Mouse (Mus musculus) small intestine, adult 2 months (tissue): ENCODE data around the gene Scamp4. TPM values are rescaled to one million over a fixed set of nuclear protein-coding genes. Genes with fewer than 3 reads are reported as not detected.

Experiments
- H3K27ac ChIP-seq: fragments of 200-500 bp; 2 replicates; pipeline ENCODE4 v1.5.1; 2012; ENCODE audit warnings: low read depth, low read length, control low read depth, inconsistent platforms; ENCODE audit not compliant: insufficient read depth
- H3K27me3 ChIP-seq: fragments of 200-500 bp; 2 replicates; pipeline ENCODE4 v1.6.1; 2012; ENCODE audit warnings: mild to moderate bottlenecking, moderate library complexity, low read length, inconsistent platforms; ENCODE audit not compliant: control insufficient read depth, insufficient read depth
- H3K36me3 ChIP-seq: fragments of 200-500 bp; 2 replicates; pipeline ENCODE4 v1.6.1; 2012; ENCODE audit warnings: mild to moderate bottlenecking, low read length, control low read depth, inconsistent platforms; ENCODE audit not compliant: control insufficient read depth, insufficient read depth
- H3K4me1 ChIP-seq: fragments of 200-500 bp; 2 replicates; pipeline ENCODE4 v1.6.1; 2012; ENCODE audit warnings: low read length, inconsistent platforms, mixed read lengths; ENCODE audit not compliant: control insufficient read depth, insufficient read depth, insufficient read length
- H3K4me3 ChIP-seq: fragments of 200-500 bp; 2 replicates; pipeline ENCODE4 v1.5.1; 2012; ENCODE audit warnings: low read depth, mild to moderate bottlenecking, control low read depth, inconsistent platforms, low read length, moderate library complexity
- CTCF ChIP-seq: fragments of 200-500 bp; IDR thresholded peaks from 2 replicates; pipeline ENCODE4 v1.5.1; 2012; ENCODE audit warnings: low read depth, mild to moderate bottlenecking, control low read depth, inconsistent platforms, low read length, moderate library complexity, mixed read lengths; ENCODE audit not compliant: insufficient replicate concordance, insufficient read length; ENCODE audit errors: extremely low read depth
- POLR2A ChIP-seq: fragments of 200-500 bp; IDR thresholded peaks from 2 replicates; pipeline ENCODE4 v1.6.1; 2012; ENCODE audit warnings: low read depth, mild to moderate bottlenecking, control low read depth, inconsistent platforms, low read length, moderate library complexity
- WGBS: fragments of 180-500 bp; shearing (Covaris S2); methylation state at CpG from one replicate; pipeline ENCODE4 v1.1.7; 2018; 5-methylcytosine and 5-hydroxymethylcytosine counted together
- polyA plus RNA-seq: library from polyadenylated mRNA; depleted of rRNA; stranded (reverse); fragments of >200 nt; gene quantifications from 2 replicates; pipeline ENCODE4 v1.2.3, GENCODE M21; 2012; rRNA removed

Gene Scamp4
- 84.0 and 130 TPM in 2 replicates for polyA plus RNA-seq

DNA sequence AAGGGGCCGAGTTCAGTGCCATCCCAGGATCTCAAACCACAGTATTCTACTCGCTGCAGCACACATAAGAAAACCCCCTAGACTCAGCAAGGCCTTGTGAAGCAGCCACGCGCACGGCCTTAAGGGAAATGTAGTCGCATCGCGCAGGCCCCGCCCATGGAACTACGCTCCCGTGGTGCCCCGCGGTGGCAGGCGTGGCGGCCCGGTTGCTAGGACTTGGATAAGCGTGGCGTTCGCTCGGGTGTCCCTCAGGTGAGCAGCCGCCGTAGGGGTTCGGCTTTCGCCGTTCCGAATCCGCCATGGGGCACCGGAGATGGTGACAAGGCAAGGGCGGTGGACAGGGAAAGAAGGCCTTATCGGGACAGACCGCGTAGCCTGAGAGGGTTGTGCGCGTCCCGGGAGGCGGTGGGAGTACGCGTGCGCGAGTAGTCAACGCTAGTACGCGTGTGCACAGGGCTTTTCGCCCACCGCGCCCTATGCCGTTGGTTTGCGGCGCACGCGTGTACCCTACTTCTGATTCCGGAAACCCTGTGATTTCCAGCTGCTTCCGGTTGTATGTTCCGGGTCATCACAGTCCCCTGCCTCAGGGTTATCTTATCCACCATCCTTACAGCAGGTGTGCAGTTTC, at the start of gene Scamp4, which contains the start of gene Adat3:
TSS of gene Scamp4 (plus strand) at position 175 of the 628 bp plus-strand sequence.
TSS of gene Adat3 (plus strand) at position 183 of the 628 bp plus-strand sequence.
- no peaks in the 10 kb centered on the region for H3K27me3 ChIP-seq
- TF ChIP-seq CTCF (no peak), POLR2A (peak; percentile 51; the same call in 1 of the 2 replicates)
- H3K4me3 ChIP-seq: peak within 1 kb of the TSS; percentile 82
- H3K4me1 ChIP-seq: peaks cover 37% of the 10 kb centered on the region
- peaks cover 10% of the 10 kb centered on the region for H3K36me3 ChIP-seq
- H3K27ac ChIP-seq: peak within 1 kb of the TSS; percentile 97
- under 1% methylated on average over 54 of the region's 54 CpGs for WGBS

GRCm38 (mm10) chr10:80553575-80553974, 49.1 kb upstream of the Scamp4 start:
- H3K27ac ChIP-seq: no peak overlapping the region
- H3K4me3 ChIP-seq: no peak overlapping the region
- peaks cover 9% of the 10 kb centered on the region for H3K4me1 ChIP-seq
- no peak for TF ChIP-seq CTCF
- TF ChIP-seq POLR2A: no peak
- H3K27me3 ChIP-seq: no peaks in the 10 kb centered on the region
- peaks cover 23% of the 10 kb centered on the region for H3K36me3 ChIP-seq
- 68% methylated on average over 8 of the region's 8 CpGs for WGBS

- WGBS: 75% methylated on average over 6 of the region's 6 CpGs
- Histone ChIP-seq H3K36me3 (peaks cover 20% of the 10 kb centered on the region), H3K27ac (no peak overlapping the region), H3K4me1 (peaks cover 9% of the 10 kb centered on the region), H3K4me3 (no peak overlapping the region), H3K27me3 (no peaks in the 10 kb centered on the region)
- TF ChIP-seq CTCF (no peak), POLR2A (no peak)
Measured at GRCm38 (mm10) chr10:80553997-80554396, 48.7 kb upstream of the Scamp4 start.

- Histone ChIP-seq H3K27me3 (no peaks in the 10 kb centered on the region), H3K4me1 (peaks cover 18% of the 10 kb centered on the region), H3K27ac (no peak overlapping the region), H3K4me3 (no peak overlapping the region), H3K36me3 (no peaks in the 10 kb centered on the region)
- TF ChIP-seq CTCF (peak; percentile 70; the same call in 1 of the 2 replicates), POLR2A (no peak)
- WGBS: 17% methylated on average over 5 of the region's 5 CpGs
Measured at GRCm38 (mm10) chr10:80557346-80557965, 45.2 kb upstream of the Scamp4 start.

DNA sequence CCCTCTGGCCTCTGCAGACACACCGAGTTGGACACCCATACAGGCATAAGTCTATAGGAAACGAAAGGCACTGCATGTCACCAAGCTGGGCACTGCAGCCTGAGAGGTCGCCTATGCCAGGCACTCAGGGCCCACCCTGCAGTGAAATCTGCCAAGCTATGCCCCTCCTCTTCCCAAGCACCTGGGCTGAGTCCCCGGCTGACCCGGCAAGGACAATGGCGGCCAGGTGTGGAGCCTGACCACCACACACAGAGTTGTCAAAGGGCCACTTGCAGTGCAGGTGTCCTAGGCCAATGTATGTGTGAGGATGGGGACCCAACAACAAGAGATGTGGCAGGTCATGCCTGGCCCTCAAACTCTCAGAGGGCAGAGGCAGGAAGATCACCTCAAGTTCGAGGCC, 43.2 kb upstream of the Scamp4 start:
- Histone ChIP-seq H3K27ac (no peak overlapping the region), H3K4me3 (no peak overlapping the region), H3K27me3 (no peaks in the 10 kb centered on the region), H3K4me1 (peaks cover 14% of the 10 kb centered on the region), H3K36me3 (no peaks in the 10 kb centered on the region)
- TF ChIP-seq POLR2A (no peak), CTCF (no peak)
- WGBS: 68% methylated on average over 7 of the region's 7 CpGs

- Histone ChIP-seq H3K27ac (peak overlapping the region; percentile 39), H3K4me3 (peak overlapping the region; percentile 86), H3K27me3 (no peaks in the 10 kb centered on the region), H3K4me1 (peaks cover 14% of the 10 kb centered on the region), H3K36me3 (no peaks in the 10 kb centered on the region)
- TF ChIP-seq CTCF (no peak), POLR2A (no peak)
- WGBS: 1% methylated on average over 13 of the region's 13 CpGs
Measured at GRCm38 (mm10) chr10:80560621-80561020, 42.1 kb upstream of the Scamp4 start.
